Mouse (Mus musculus): Measurements from ENCODE around the gene Klhdc1.

DNA sequence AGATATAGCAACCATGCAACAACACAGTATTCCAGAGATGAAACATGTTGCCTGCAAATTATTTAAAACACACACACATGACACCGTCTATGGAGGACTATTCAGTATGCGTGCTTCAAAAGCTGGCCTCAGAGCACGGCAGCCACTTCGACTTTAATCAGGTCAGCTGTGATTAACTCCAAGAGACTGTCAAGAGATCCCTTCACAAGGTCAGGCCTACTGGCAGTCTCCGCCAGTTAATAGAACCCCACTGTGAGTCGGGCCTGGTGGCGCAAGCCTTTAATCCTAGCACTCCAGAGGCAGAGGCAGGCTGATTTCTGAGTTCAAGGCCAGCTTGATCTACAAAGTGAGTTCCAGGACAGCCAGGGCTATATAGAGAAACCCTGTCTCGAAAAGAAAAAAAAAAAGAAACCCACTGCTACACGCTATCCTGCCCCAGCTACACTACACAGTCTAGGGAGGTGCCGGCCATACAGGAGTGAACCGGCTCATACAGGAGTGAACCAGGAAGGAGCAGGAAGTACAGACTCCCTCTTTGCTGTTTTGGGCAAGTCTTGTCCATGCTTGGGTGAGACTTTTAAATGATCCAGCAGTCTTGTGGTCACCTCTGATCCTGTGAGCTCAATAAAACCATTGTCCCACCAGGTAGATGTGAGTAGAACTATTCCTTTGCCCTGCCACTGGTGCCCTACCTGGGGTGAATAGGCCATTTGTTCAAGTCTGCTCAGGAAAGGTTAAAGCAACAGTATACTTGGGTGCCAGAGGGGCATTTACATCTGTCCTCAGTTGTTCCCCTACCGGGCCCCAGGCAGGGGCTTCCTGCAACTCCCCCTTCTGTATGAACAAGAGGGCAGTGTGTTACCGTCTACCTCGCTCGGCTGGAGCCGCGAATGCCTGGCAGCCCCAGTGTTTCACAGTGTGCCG is 30.7 kb upstream of the Klhdc1 start:
- TF ChIP-seq POLR2A (IDR thresholded peaks at IDR 0.05; ENCODE audit: insufficient read depth, low read depth, low read length) (no peak), CTCF (IDR thresholded peaks at IDR 0.05) (no peak)
